Mouse (Mus musculus) fibroblast of lung, adult 2 months (primary cell): Measurements from ENCODE around the gene Stambp.
A peak's percentile ranks its signal among the peaks of the same experiment; 100 is the strongest.

ENCODE experiments used
- DNase-seq: peaks from one replicate; pipeline ENCODE4 v3.0.0-alpha.2; 2011; ENCODE audit warnings: low read depth

Stambp gene

DNA sequence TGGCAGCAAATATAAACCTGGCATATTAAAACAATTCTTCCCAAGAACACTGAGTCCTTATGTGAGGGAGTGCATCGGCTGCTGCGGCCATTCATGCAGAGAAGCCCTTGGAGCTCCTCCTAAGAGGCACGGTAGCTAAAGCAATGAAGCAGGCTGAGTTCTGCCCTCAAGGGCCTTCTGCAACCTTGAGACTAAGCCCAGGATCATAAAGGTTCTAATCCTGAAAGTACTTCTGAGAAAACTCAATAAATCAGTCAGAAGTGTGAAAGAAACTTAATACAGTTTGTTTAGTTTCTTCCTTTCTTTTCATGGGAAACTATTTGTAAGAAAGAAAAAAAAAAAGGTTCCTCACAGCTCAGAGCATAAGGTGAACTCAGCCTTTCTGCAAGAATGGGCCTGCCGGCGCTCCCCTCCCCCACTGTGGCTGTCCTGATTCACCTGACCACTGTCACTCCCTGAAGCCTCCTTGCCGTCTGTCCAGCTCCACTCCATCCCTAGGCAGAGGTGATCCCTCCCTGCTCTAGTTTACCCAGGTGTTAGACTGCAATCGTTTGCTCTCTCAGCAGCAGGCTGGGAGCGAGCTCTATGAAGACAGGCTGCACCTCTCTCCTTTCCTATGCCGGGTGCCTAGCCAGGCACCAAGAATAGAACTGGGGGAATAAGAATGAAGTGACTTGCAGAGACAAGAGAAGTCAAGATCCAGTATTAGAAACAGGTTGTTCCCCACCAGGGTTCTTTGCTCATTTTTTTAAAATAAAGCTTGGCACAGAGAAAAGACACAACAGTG is 70.8 kb downstream of the Stambp start:
- DNase-seq, result no peak

DNA sequence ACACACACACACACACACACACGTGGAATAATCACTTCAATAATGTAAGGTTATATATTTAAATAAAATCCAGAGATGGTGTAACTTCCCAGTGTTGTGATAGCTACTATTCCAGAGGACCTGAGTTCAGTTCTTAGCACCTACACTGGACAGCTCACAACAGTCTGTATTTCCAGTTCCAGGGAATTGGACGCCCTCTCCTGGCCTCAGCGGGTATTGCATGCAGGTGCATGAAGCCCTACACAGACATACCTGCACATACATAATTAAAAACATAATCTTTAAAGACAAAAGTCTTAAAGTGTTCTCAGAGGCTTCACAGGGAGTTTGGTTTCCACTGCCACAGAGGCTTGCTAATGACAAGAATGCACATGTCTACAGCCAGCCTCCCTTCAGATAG is 72.1 kb downstream of the Stambp start:
- no peak for DNase-seq

- DNase-seq, result no peak
Measured at GRCm38 (mm10) chr6:83499078-83499477, 73.5 kb downstream of the Stambp start.

- DNase-seq, result peak; percentile 78
Measured at GRCm38 (mm10) chr6:83496753-83497710, 75.5 kb downstream of the Stambp start.

DNA sequence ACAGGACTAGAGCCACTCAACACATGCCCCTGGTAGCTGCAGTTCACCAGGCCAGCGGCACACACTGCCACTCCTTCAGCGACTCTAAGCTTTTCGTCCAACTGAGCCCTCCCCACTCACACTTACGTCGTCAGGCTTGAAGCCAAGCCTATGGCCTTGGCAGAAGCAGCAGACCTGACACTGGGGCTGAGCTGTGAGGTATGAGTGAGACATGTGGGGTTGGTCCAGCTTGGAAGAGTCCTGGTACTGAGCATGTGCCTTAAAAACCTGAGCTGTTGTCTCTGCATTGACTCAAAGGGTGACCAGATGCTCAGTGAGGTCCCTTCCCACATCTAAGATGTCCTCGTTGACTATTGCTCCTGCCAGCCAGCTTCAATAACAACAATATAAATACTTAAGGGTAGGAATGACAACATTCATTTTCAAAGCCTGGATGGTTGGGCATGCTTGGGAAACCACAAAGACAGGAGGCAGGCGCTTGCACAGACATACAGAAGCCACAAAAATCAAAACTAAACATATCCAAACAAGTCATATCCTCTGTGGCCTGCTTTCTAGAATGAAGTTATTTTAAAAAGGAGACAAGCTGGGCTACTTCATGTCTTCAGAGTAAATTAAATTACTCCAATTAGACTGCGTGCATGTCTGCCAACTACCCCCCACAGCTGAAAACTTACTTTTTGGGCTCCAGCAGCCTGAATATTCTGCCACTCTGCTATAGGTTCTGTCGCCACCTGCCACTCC is 76.3 kb downstream of the Stambp start:
- peak; percentile 65 for DNase-seq
